Mouse (Mus musculus) midbrain, embryonic 13.5 days (tissue): ENCODE results near the gene Try5. TPM values are rescaled to one million over a fixed set of nuclear protein-coding genes. Genes with fewer than 3 reads are reported as not detected.
"Not testable (repeated sequence)": the region's sequence is repeated elsewhere in the genome, so short reads cannot be mapped to it uniquely, and the experiment has no call there.

ENCODE experiments used
- ATAC-seq: fragments of 200-750 bp; cut with Nextera tagmentation; 2 replicates; pipeline ENCODE4 v1.8.0; 2017; ENCODE audit warnings: mild to moderate bottlenecking, moderate TSS enrichment, moderate library complexity
- H3K27ac ChIP-seq: fragments of 300-500 bp; sonication (generic); 2 replicates; pipeline ENCODE4 v1.5.1; 2015; ENCODE audit warnings: inconsistent platforms, mild to moderate bottlenecking, moderate library complexity
- H3K27me3 ChIP-seq: fragments of 300-500 bp; sonication (generic); 2 replicates; pipeline ENCODE4 v1.6.1; 2015; ENCODE audit warnings: mild to moderate bottlenecking, inconsistent platforms
- H3K36me3 ChIP-seq: fragments of 300-500 bp; sonication (generic); 2 replicates; pipeline ENCODE4 v1.6.1; 2015; ENCODE audit warnings: mild to moderate bottlenecking, inconsistent platforms
- H3K4me1 ChIP-seq: fragments of 300-500 bp; sonication (generic); replicated peaks from 2 replicates; pipeline ENCODE4 v1.6.1; 2015; ENCODE audit warnings: inconsistent platforms
- H3K4me2 ChIP-seq: fragments of 300-500 bp; sonication (generic); replicated peaks from 2 replicates; pipeline ENCODE4 v1.6.1; 2015; ENCODE audit warnings: moderate library complexity, mild to moderate bottlenecking, inconsistent platforms
- H3K4me3 ChIP-seq: fragments of 300-500 bp; sonication (generic); replicated peaks from 2 replicates; pipeline ENCODE4 v1.5.1; 2015; ENCODE audit warnings: mild to moderate bottlenecking, inconsistent platforms
- H3K9ac ChIP-seq: fragments of 300-500 bp; sonication (generic); replicated peaks from 2 replicates; pipeline ENCODE4 v1.6.1; 2015; ENCODE audit warnings: mild to moderate bottlenecking, inconsistent platforms
- H3K9me3 ChIP-seq: fragments of 300-500 bp; sonication (generic); 2 replicates; pipeline ENCODE4 v1.6.1; 2016; ENCODE audit warnings: mild to moderate bottlenecking, inconsistent platforms
- WGBS: fragments of 180-500 bp; shearing (Covaris S2); methylation state at CpG from one replicate; pipeline ENCODE4 v1.1.7; 2015; 5-methylcytosine and 5-hydroxymethylcytosine counted together
- polyA plus RNA-seq: library from polyadenylated mRNA; unstranded; fragments of >200 nt; fragmentation: Nextera tagmentation; extraction: Ambion mirVana; gene quantifications from 2 replicates; pipeline ENCODE4 v1.2.1, GENCODE M21; 2015

Gene Try5
- not detected in 2 replicates for polyA plus RNA-seq

DNA sequence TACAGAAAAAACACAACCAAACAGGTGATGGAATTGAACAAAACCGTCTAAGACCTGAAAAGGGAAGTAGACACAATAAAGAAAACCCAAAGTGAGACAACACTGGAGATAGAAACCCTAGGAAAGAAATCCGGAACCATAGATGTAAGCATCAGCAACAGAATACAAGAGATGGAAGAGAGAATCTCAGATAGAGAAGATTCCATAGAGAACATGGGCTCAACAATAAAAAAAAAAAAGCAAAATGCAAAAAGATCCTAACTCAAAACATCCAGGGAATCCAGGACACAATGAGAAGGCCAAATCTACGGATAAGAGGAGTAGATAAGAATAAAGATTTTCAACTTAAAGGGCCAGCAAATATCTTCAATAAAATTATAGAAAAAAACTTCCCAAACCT, at the start of gene Try5:
TSS of gene Try5 (minus strand) at position 101 of the 400 bp plus-strand sequence.
- WGBS = 78% methylated on average over 3 of the region's 3 CpGs

DNA sequence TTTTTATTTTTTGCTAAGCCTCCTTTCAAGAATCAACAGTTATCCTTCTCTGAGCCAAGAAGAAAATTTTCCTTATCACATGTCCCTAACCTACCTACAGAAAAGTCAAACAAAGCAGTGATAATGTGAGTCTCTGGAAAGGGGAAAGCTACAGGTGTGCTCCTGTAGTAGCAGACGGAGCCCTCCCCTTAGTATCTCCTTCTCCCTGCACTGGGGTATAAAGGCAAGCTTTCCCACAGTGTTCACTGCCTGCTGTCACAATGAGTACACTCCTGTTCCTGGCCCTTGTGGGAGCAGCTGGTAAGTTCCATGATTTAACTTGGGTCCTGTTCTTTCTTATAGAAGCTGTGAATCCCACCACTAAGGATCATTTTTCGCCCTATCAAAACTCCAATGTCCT, 37.3 kb upstream of the Try5 start, which contains the start of gene Try10:
TSS of gene Try10 (plus strand) at position 174 of the 400 bp plus-strand sequence.
- H3K27ac ChIP-seq = no peak within 1 kb of the TSS

More for the DNA sequence above, at the start of gene Try5:
- H3K27me3 ChIP-seq, H3K36me3 ChIP-seq, H3K4me2 ChIP-seq, H3K9me3 ChIP-seq, H3K4me1 ChIP-seq, H3K27ac ChIP-seq, H3K9ac ChIP-seq, ATAC-seq, H3K4me3 ChIP-seq: not testable (repeated sequence)

DNA sequence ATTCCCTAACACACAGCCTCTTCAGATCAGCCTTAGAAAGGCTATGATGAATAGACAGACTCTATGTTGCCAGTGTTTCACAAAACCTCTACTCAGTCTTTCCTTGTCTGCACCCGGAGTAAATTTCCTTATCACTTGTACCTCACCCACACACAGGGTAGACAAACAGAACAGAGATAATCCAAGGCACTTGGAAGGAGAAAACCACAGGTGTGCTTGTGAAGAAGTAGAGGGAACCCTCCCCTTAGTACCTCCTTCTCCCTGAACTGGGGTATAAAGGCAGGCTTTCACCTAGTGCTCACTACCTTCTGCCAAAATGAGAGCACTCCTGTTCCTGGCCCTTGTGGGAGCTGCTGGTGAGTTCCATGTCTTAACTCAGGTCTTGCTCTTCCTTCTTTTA, 14.7 kb downstream of the Try5 start, which contains the start of gene Try4:
TSS of gene Try4 (plus strand) at position 301 of the 400 bp plus-strand sequence.
- Histone ChIP-seq H3K9ac (no peak within 1 kb of the TSS), H3K27ac (no peak within 1 kb of the TSS), H3K4me1 (no peaks in the 10 kb centered on the region), H3K4me3 (no peak within 1 kb of the TSS), H3K27me3 (no peaks in the 10 kb centered on the region), H3K36me3 (no peaks in the 10 kb centered on the region), H3K4me2 (no peak within 1 kb of the TSS), H3K9me3 (no peaks in the 10 kb centered on the region)
- no peak for ATAC-seq
- WGBS = 90% methylated on average over 1 of the region's 1 CpGs

More for the DNA sequence above, 37.3 kb upstream of the Try5 start, which contains the start of gene Try10:
- Histone ChIP-seq H3K4me2 (no peak within 1 kb of the TSS), H3K27me3 (no peaks in the 10 kb centered on the region), H3K4me1 (no peaks in the 10 kb centered on the region), H3K9ac (no peak within 1 kb of the TSS), H3K4me3 (no peak within 1 kb of the TSS), H3K36me3 (no peaks in the 10 kb centered on the region), H3K9me3 (no peaks in the 10 kb centered on the region)
- WGBS = 85% methylated on average over 2 of the region's 2 CpGs
- ATAC-seq = no peak

DNA sequence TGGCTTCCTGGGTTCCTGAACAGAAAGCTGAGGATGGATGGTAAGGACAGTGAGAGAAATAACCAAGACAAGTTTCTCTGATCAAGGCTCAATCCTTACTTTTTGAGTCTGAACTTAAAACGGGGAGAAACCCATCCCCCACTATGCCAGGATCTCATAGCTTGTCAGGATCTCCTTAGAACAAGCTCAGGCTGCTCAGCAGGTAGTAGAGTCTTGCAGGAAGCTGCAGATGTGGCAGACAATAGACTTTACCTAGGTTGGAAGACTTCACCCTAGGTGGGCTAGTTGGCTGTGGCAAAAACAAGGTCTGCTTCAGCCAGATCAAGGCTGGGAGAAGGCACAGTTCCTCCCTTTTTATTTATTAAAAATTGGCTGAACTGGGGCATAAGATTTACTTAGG, 18.4 kb downstream of the Try5 start:
- Histone ChIP-seq H3K4me2 (no peak overlapping the region), H3K27ac (no peak overlapping the region), H3K36me3 (no peaks in the 10 kb centered on the region), H3K4me3 (no peak overlapping the region), H3K27me3 (no peaks in the 10 kb centered on the region), H3K4me1 (no peaks in the 10 kb centered on the region), H3K9me3 (no peaks in the 10 kb centered on the region), H3K9ac (no peak overlapping the region)
- no peak for ATAC-seq
- 19% methylated on average over 1 of the region's 1 CpGs for WGBS

DNA sequence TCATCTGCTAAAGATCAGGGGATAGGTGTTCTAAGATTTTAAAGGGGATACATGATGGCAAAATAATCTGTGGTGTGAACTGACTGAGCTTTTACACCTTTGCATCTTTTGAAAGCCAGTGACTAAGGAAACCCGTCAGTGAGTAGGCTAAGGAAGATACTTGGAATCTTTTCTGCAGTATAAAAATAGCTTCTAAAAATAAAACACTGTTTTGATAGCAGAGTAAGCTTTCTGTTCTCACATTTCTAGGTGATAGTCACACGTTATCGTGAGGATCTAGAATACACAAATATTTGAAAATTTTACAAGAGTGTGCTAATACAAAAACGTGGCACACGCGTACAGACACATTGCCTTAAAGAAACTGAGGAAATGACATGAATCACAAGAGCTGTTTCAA, 50.5 kb downstream of the Try5 start:
- no peak overlapping the region for H3K27ac ChIP-seq
- H3K9me3 ChIP-seq = no peaks in the 10 kb centered on the region
- no peak for ATAC-seq
- H3K4me2 ChIP-seq = no peak overlapping the region
- H3K4me1 ChIP-seq = no peaks in the 10 kb centered on the region
- no peak overlapping the region for H3K9ac ChIP-seq
- H3K36me3 ChIP-seq = no peaks in the 10 kb centered on the region
- H3K4me3 ChIP-seq = no peak overlapping the region
- WGBS = 92% methylated on average over 6 of the region's 6 CpGs
- no peaks in the 10 kb centered on the region for H3K27me3 ChIP-seq

DNA sequence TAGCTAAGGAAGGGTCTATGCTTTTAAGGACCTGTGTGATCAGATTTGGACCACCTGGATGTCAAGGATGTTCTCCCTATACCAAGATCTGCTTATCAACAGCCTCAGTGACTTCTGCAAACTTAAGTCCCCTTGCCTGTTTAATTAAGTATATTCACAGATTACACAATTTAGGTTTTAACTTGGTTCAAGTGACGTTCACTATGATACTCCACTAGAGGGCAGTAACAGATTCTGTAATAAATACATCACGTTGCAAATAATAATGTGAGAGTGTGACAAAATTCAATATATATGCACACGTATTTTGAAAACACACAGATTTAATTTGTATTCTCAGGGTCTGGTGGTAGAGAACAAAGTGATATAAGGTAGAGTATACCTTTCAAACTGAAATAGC, 53.8 kb downstream of the Try5 start:
- Histone ChIP-seq H3K4me3 (no peak overlapping the region), H3K27ac (no peak overlapping the region), H3K36me3 (no peaks in the 10 kb centered on the region), H3K27me3 (no peaks in the 10 kb centered on the region), H3K9me3 (no peaks in the 10 kb centered on the region), H3K9ac (no peak overlapping the region), H3K4me1 (no peaks in the 10 kb centered on the region), H3K4me2 (no peak overlapping the region)
- ATAC-seq = no peak
- WGBS = 38% methylated on average over 3 of the region's 3 CpGs

Other genes with a start within 250 kb of the Try5 start
- not detected in 2 replicates for gene Try4, start 14.6 kb downstream of the Try5 start, polyA plus RNA-seq
- not detected in 2 replicates for gene Try10, start 37.3 kb upstream of the Try5 start, polyA plus RNA-seq
- not detected in 2 replicates for gene Prss3, start 60.8 kb upstream of the Try5 start, polyA plus RNA-seq
- not detected in 2 replicates for gene Gm5771, start 75.5 kb upstream of the Try5 start, polyA plus RNA-seq
- not detected in 2 replicates for gene Gm10334, start 129.3 kb upstream of the Try5 start, polyA plus RNA-seq
- not detected in 2 replicates for gene Prss1, start 142.1 kb upstream of the Try5 start, polyA plus RNA-seq
- gene Prss2, start 204.9 kb upstream of the Try5 start, polyA plus RNA-seq = not detected in 2 replicates